Mouse (Mus musculus): Measurements from ENCODE around the gene Atf6. TPM values are rescaled to one million over a fixed set of nuclear protein-coding genes. Genes with fewer than 3 reads are reported as not detected.

The Atf6 gene
- polyA plus RNA-seq, 1 experiment from 2014 or later = 7.3 TPM

DNA sequence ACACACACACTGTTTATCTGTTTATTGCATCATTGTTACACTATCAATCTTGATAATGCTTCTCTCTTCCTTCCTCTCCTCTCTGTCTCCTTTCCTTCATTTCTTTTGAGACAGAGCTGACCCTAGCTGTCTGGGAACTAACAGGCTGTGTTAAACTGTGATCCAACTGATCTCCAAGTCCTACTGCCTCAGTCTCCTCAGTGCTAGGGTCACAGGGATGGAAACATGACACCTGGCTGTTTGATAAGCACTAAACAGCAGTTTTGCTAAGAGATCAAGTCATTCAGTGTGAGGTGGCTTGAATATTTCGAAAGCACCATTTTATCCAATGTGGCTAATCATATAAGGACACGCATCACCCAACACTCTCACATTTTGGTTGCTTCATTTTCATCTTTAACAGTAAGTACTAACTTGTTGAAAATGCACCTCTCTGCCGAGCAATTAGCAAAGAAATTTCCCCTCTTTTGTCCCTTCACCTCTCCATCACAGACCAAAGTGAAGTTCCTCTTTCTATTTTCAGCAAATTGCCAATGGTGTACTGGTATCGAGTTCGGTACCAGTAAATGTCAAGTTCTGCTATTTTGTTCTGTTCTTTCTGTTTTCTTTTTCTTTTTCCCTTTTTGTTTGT is 29.2 kb upstream of the Atf6 start:
- WGBS = 83% methylated on average over 5 of the region's 5 CpGs
- Histone ChIP-seq H3K9me3 (no peaks in the 10 kb centered on the region), H3K36me3 (no peaks in the 10 kb centered on the region), H3K27ac (replicated peaks) (no peak overlapping the region), H3K9ac (no peak overlapping the region), H3K4me1 (replicated peaks) (peaks cover 4% of the 10 kb centered on the region), H3K27me3 (peaks cover 6% of the 10 kb centered on the region; the same call in 1 of the 2 replicates), H3K4me3 (no peak overlapping the region), H3K4me2 (no peak overlapping the region)
- no peak for ATAC-seq (ENCODE audit: low read depth)

DNA sequence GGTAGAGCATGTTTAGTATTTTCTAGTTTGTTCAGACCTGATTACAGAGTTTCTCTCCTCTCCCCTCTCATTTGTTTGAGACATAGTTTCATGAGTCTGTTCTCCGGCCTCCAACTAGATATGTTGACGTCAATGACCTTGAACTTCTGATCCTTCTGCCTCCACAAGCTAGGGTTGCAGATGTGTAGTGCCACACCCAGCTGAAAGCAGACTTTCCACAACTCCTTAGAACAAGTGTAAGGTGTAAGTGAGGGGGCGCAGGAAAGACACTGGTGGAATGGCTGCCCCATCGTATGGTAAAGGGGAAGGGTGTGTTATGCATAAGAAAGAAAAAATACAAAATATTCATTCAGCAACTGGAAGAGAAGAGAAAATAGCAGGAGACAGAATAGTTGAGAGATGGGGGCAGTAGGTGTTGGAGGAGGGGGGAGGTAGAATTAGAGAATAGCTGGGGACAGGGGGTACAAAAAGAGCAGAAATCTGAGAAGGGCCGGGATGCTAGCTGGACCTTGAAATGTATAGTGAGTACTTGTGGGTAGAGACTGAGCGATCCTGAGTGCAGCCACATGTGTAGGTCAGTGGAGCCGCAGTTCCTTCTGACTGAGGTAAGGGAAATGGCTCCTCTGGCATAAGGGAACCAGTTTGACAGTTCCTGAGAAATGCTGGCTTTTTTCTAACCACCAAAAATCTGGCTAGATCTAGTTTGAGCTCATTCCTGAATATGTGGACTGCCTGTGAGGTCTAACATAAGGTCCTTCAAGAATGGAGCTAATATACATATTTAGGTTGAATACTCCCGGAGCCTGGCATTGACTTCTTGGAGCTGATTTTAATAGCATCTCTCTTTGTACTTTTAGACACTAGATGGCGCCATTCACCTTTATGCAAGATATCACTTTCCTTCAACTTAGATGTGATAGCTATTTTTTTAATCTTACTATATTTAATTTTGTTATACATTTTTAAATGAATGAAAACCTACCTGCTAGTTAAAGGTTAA is 27.3 kb upstream of the Atf6 start:
- no peak overlapping the region for H3K9ac ChIP-seq
- ATAC-seq (ENCODE audit: low read depth) = no peak
- H3K4me2 ChIP-seq = no peak overlapping the region
- no peak overlapping the region for H3K4me3 ChIP-seq
- H3K36me3 ChIP-seq = no peaks in the 10 kb centered on the region
- H3K4me1 ChIP-seq (replicated peaks) = no peaks in the 10 kb centered on the region
- peaks cover 6% of the 10 kb centered on the region; the same call in 1 of the 2 replicates for H3K27me3 ChIP-seq
- no peaks in the 10 kb centered on the region for H3K9me3 ChIP-seq
- 65% methylated on average over 9 of the region's 9 CpGs for WGBS
- H3K27ac ChIP-seq (replicated peaks) = no peak overlapping the region

DNA sequence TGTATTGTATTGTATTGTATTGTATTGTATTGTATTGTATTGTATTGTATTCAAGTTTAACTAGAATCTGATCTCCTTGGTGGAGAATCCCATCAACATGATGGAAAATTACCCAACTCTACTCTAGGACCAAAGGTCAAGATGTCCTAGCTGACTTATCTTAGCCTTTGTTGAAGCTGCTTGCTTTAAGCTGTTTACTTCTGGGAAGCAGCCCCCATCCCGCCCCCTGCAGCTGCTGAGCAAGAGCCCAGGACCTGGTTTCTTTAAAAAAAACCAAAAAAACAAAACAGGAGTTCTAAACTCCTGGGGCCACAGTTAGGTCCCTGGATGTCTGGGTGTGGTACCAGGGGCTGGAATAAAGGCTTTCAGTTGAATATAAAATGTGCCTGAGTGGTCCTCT is 24.7 kb upstream of the Atf6 start:
- Histone ChIP-seq H3K4me2 (no peak overlapping the region), H3K36me3 (no peaks in the 10 kb centered on the region), H3K4me3 (no peak overlapping the region), H3K27me3 (peaks cover 2% of the 10 kb centered on the region; the same call in 1 of the 2 replicates), H3K9ac (no peak overlapping the region), H3K9me3 (no peaks in the 10 kb centered on the region), H3K4me1 (replicated peaks) (no peaks in the 10 kb centered on the region), H3K27ac (replicated peaks) (no peak overlapping the region)
- no peak for ATAC-seq (ENCODE audit: low read depth)
- 79% methylated on average over 1 of the region's 1 CpGs for WGBS

DNA sequence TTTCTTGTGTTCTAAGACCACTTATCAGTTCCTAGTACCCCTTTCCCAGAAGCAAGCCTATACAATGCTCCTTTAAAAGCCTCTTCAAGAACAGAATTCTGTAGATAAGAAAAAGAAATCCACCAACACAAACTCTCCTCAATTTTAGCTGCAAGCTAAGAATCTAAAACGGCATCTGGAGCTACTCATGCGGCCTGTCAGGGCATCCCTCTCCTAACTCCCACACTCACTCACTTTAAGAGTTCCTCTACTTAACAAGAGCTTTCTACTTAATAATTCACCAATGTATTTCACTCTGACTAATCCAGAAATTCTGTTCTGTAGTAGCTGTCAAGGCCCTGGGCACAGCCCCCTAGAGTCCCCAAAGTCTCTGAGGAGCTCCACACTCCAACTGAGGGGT is 24.1 kb upstream of the Atf6 start:
- Histone ChIP-seq H3K27ac (replicated peaks) (no peak overlapping the region), H3K36me3 (no peaks in the 10 kb centered on the region), H3K4me3 (no peak overlapping the region), H3K9me3 (no peaks in the 10 kb centered on the region), H3K4me2 (no peak overlapping the region), H3K9ac (no peak overlapping the region), H3K27me3 (no peaks in the 10 kb centered on the region; the same call in 1 of the 2 replicates), H3K4me1 (replicated peaks) (no peaks in the 10 kb centered on the region)
- WGBS = 85% methylated on average over 2 of the region's 2 CpGs
- ATAC-seq (ENCODE audit: low read depth) = no peak

DNA sequence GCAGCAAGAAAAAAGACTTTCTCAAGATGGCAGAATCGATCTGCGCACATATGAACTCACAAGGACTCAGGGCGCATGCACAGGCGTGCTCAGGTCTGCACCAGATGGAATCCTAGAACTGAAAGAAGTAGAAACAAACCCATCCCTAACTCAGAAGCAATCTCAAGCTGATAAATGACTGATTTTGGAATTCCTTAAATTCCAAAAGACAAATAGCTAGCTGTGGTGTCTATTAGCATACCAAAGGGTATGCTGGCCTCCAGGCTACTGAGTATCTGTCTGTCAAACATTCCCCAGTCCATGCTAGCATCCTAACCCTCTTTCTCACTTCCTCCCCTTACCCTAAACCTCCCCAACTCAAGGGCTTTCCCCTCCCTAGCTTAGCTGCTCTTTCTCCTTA is 21.7 kb upstream of the Atf6 start:
- Histone ChIP-seq H3K4me1 (replicated peaks) (peaks cover 4% of the 10 kb centered on the region), H3K4me3 (no peak overlapping the region), H3K36me3 (no peaks in the 10 kb centered on the region), H3K27ac (replicated peaks) (no peak overlapping the region), H3K9me3 (no peaks in the 10 kb centered on the region), H3K4me2 (no peak overlapping the region), H3K9ac (no peak overlapping the region), H3K27me3 (no peaks in the 10 kb centered on the region; the same call in 1 of the 2 replicates)
- ATAC-seq (ENCODE audit: low read depth) = no peak
- 73% methylated on average over 4 of the region's 4 CpGs for WGBS

DNA sequence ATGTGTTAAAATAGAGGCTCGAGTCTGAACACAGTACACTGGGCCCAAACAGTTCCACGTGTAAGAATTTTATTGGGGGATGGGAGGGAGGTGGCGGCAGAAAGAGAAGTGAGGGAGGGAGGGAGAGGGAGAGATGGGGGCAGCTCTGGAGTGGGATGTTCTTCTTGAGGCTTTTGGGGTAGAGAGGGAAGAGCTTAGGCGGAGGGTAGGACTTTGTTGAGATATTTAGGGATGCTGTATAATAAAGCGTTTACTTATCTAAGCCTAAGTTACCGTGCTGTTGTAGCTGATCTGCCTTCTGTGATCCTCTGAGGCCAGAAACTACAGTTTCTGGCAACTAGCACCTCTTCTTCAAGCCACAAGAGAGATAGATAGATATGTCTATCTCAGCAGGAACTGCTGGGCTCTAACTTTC is 18.5 kb upstream of the Atf6 start:
- peaks cover 21% of the 10 kb centered on the region for H3K4me1 ChIP-seq (replicated peaks)
- 0 out of 2 replicates have a peak overlapping the region, but pooled peaks have one; percentile 64 for H3K4me2 ChIP-seq

DNA sequence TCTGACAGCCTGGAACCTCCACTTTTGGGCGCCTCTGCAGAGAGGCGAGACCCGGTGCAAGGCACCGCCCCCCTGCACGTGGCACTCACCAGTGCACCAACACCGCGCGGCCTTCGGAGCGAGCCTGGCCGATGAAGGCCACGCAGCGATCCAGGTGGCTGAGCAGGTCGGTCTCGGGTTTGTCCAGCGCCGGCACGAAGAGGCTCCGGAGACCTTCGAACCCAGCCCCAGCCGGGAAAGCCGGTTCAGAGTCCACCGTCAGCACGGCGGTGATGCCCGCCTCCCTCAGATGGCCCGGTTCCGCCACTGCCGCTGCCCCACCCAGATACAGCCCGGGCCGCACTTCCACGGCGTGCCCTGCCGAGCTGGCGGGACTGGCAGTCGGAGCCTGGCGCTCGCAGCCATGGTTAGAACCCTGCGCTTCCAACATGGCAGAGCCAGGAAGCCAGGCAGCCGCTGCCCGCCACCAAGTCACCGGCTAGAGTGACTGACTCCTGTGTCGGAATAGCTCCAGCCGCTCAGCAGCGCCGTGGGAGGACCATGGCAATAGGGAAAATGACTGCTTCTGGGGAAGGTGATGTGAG is 17.5 kb upstream of the Atf6 start, which contains the start of the genes Gm26620 and Dusp12:
Gm26620 (plus strand) TSS at position 88 of the 584 bp plus-strand sequence.
Dusp12 (minus strand) TSS at position 563 of the 584 bp plus-strand sequence.
- 1% methylated on average over 46 of the region's 46 CpGs for WGBS
- Histone ChIP-seq H3K27ac (replicated peaks) (peak within 1 kb of the TSS; percentile 91), H3K36me3 (peaks cover 17% of the 10 kb centered on the region), H3K9ac (peak within 1 kb of the TSS; percentile 94), H3K4me3 (peak within 1 kb of the TSS; percentile 97), H3K4me1 (replicated peaks) (peaks cover 21% of the 10 kb centered on the region), H3K4me2 (peak within 1 kb of the TSS; percentile 64), H3K9me3 (no peaks in the 10 kb centered on the region), H3K27me3 (no peaks in the 10 kb centered on the region)
- ATAC-seq (ENCODE audit: low read depth) = peak; percentile 93

More for the DNA sequence above, 18.5 kb upstream of the Atf6 start:
- Histone ChIP-seq H3K4me3 (no peak overlapping the region), H3K27me3 (no peaks in the 10 kb centered on the region), H3K9ac (no peak overlapping the region), H3K27ac (replicated peaks) (no peak overlapping the region), H3K9me3 (no peaks in the 10 kb centered on the region), H3K36me3 (peaks cover 7% of the 10 kb centered on the region)
- WGBS = 52% methylated on average over 6 of the region's 6 CpGs
- 0 out of 2 replicates have a peak, but pooled peaks have one; percentile 29 for ATAC-seq (ENCODE audit: low read depth)

DNA sequence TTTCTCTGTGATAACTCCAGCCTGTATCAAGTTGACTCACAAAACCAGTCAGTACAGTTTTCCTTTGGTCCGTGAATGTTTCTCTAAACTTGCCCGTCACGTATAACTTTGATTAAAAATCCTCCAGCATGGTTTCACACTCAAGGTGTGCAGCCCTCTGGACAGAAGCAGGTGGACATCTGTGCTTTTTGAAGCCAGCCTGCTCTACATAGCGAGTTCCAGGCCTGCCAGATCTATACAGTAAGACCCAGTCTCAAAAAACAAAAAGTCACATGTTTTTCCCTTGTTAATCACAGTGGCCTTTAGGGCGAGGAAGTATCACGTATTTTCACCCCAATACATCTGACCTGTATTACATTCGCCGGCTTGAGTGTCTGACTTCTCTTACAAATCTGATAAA is 16.8 kb upstream of the Atf6 start:
- Histone ChIP-seq H3K4me3 (peak overlapping the region; percentile 97), H3K36me3 (peaks cover 22% of the 10 kb centered on the region), H3K4me2 (peak overlapping the region; percentile 64), H3K27me3 (no peaks in the 10 kb centered on the region), H3K27ac (replicated peaks) (no peak overlapping the region), H3K9me3 (no peaks in the 10 kb centered on the region), H3K4me1 (replicated peaks) (peaks cover 21% of the 10 kb centered on the region), H3K9ac (peak overlapping the region; percentile 94)
- 31% methylated on average over 8 of the region's 8 CpGs for WGBS
- ATAC-seq (ENCODE audit: low read depth) = peak; percentile 44; the same call in 1 of the 2 replicates

DNA sequence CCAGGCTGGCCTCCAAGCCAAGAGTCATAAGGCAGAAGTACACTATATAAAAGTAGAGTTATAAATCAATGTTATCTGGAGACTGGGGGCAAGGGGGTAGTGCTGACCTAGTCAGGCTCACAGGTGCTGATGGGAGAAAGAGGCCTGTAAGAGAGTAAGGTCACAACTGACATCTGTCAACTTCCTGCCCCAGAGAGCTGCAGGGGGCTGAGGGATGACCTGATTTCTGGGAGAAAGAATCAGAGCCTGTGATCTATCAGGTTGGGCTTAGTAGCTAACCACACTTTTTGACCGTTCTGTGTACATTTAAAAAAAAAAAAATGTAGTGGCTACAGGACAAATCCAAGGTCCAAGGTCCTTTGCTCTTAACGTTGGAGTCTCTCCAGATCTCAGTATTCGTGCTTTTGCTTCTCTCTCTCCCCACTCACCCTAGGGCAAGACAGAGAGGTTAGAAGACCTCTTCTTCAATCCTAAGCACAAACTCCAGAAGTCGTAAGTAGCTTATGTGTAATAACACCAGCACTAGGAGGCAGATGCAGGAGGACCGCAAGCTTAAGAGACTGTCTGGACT is 15.4 kb upstream of the Atf6 start:
- no peaks in the 10 kb centered on the region for H3K9me3 ChIP-seq
- H3K27ac ChIP-seq (replicated peaks) = no peak overlapping the region
- no peak overlapping the region for H3K9ac ChIP-seq
- H3K4me3 ChIP-seq = no peak overlapping the region
- H3K36me3 ChIP-seq = peaks cover 32% of the 10 kb centered on the region
- H3K4me2 ChIP-seq = no peak overlapping the region
- ATAC-seq (ENCODE audit: low read depth) = no peak
- WGBS = 91% methylated on average over 5 of the region's 5 CpGs
- H3K27me3 ChIP-seq = no peaks in the 10 kb centered on the region
- peaks cover 21% of the 10 kb centered on the region for H3K4me1 ChIP-seq (replicated peaks)

DNA sequence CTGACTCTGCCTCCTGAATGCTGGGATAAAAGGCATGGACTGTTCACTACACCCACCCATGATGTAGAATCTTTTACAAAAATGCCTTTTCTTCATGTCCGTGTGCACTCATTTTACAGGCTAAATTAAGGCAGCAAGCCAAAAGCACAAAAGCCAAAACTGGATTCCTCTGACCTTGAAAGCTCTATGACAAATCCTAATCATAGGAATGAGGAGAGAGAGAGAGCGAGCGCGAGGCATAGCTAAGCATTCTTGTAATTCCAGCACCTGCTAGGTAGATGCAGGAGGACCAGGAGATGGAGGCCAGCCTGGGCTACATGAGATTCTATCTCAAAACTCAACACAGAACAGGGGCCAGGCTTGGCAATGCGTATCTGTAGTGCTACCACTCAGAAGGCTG is 9.3 kb upstream of the Atf6 start:
- no peak overlapping the region for H3K4me2 ChIP-seq
- 96% methylated on average over 5 of the region's 5 CpGs for WGBS
- H3K36me3 ChIP-seq = peaks cover 68% of the 10 kb centered on the region
- no peak overlapping the region for H3K4me3 ChIP-seq
- ATAC-seq (ENCODE audit: low read depth) = no peak
- H3K27me3 ChIP-seq = no peaks in the 10 kb centered on the region
- H3K27ac ChIP-seq (replicated peaks) = no peak overlapping the region
- no peak overlapping the region for H3K9ac ChIP-seq
- no peaks in the 10 kb centered on the region for H3K9me3 ChIP-seq
- no peaks in the 10 kb centered on the region for H3K4me1 ChIP-seq (replicated peaks)

DNA sequence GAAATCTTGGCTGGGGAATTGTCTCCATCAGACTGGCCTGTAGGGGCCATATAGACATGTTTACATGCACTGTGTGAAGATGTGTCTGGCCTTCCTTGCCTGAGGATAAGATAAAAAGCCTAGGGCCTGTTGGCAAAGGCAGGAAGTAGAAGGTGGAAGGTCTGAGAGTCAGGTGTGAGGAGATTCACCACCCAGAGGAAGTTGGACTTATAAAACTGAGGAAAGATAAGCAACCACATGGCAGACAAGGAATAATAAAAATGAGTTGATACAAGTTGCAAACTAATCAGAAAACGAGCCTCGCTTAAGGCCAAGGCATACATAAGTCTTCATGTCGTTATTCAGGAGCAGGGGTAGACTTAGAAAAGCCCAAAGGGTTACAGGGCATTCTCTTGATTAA is 8.1 kb upstream of the Atf6 start:
- 80% methylated on average over 3 of the region's 3 CpGs for WGBS
- no peaks in the 10 kb centered on the region for H3K4me1 ChIP-seq (replicated peaks)
- H3K4me3 ChIP-seq = no peak overlapping the region
- peaks cover 63% of the 10 kb centered on the region for H3K36me3 ChIP-seq
- no peaks in the 10 kb centered on the region for H3K9me3 ChIP-seq
- H3K27ac ChIP-seq (replicated peaks) = no peak overlapping the region
- H3K27me3 ChIP-seq = no peaks in the 10 kb centered on the region
- ATAC-seq (ENCODE audit: low read depth) = no peak
- no peak overlapping the region for H3K9ac ChIP-seq
- no peak overlapping the region for H3K4me2 ChIP-seq
